Mouse (Mus musculus): ENCODE results near the gene Zfand3.

GRCm38 (mm10) chr17:30052347-30052742, 47.8 kb downstream of the Zfand3 start:
- TF ChIP-seq CTCF (IDR thresholded peaks at IDR 0.05; ENCODE audit: control insufficient read depth, insufficient read depth, insufficient replicate concordance, low read depth, low read length): no peak
- TF ChIP-seq POLR2A (IDR thresholded peaks at IDR 0.05; ENCODE audit: control insufficient read depth, low read depth, low read length): no peak
